Mouse (Mus musculus): ENCODE measurements around the gene Aqp2.

GRCm38 (mm10) chr15:99608382-99609125 is 29.7 kb downstream of the Aqp2 start:
- no peak for TF ChIP-seq CTCF (IDR thresholded peaks at IDR 0.05; ENCODE audit: control insufficient read depth, insufficient read depth, insufficient read length)
- TF ChIP-seq MAX (IDR thresholded peaks at IDR 0.05), result no peak
- no peak for TF ChIP-seq USF1 (IDR thresholded peaks at IDR 0.05; ENCODE audit: low read depth)
- TF ChIP-seq MYOD1 (IDR thresholded peaks at IDR 0.05; ENCODE audit: control insufficient read depth, insufficient read length, low read depth), result no peak
- no peak for TF ChIP-seq MYOG (IDR thresholded peaks at IDR 0.05; ENCODE audit: control insufficient read depth, extremely low read depth, insufficient read length)

Measured in C2C12 (cell line).